Mouse (Mus musculus) left cerebral cortex, postnatal 25 days (tissue): ENCODE measurements around the gene Tubb3. TPM values are rescaled to one million over a fixed set of nuclear protein-coding genes. Genes with fewer than 3 reads are reported as not detected.
A peak's percentile ranks its signal among the peaks of the same experiment; 100 is the strongest.
"Not testable (repeated sequence)": the region's sequence is repeated elsewhere in the genome, so short reads cannot be mapped to it uniquely, and the experiment has no call there.

Experiments used
- DNase-seq, 2 experiments: peaks; one replicate each; pipeline ENCODE4 v3.0.0; 2022; ENCODE audit warnings: low spot score in 2 of 2, mixed read lengths in 1 of 2
- intact Hi-C: fragments of 180-260 bp; cut with DNase I; formaldehyde crosslinking; loops from one replicate; pipeline ENCODE4 v1.15.1; 2025
- total RNA-seq, 2 experiments: library from RNA; stranded (reverse); gene quantifications; 2 replicates each; pipeline ENCODE4 v1.2.3; 2021

Gene Tubb3
- total RNA-seq, 2 experiments from 2014 or later, result 447 to 452 TPM

- intact Hi-C loops, result no loop called here
- DNase-seq, result no peak
These were observed 17.9 kb downstream of the Tubb3 start for GRCm38 (mm10) chr8:123428939-123429721.

- intact Hi-C loops, DNase-seq: not testable (repeated sequence)
These were observed 18.4 kb downstream of the Tubb3 start for GRCm38 (mm10) chr8:123429722-123430013.

- DNase-seq, intact Hi-C loops: not testable (repeated sequence)
These were observed 19.7 kb downstream of the Tubb3 start for GRCm38 (mm10) chr8:123430936-123431335.

- no peak for DNase-seq
- intact Hi-C loops, result no loop called here
These were observed 20.6 kb downstream of the Tubb3 start for GRCm38 (mm10) chr8:123431616-123432365.

GRCm38 (mm10) chr8:123432381-123432780 lies 21.2 kb downstream of the Tubb3 start:
- intact Hi-C loops, result no loop called here
- no peak for DNase-seq

GRCm38 (mm10) chr8:123433241-123433974 lies 22.2 kb downstream of the Tubb3 start:
- intact Hi-C loops, DNase-seq: not testable (repeated sequence)

GRCm38 (mm10) chr8:123441788-123442187 lies 30.6 kb downstream of the Tubb3 start:
- DNase-seq, result no peak
- intact Hi-C loops, result loop anchor here (2.0 kb wide), 1 partner anchor 37 kb away; no protein-coding TSS in a partner anchor

- no peak for DNase-seq
- intact Hi-C loops, result loop anchor here (2.0 kb wide), 1 partner anchor 36 kb away; no protein-coding TSS in a partner anchor
These were observed 31.1 kb downstream of the Tubb3 start for GRCm38 (mm10) chr8:123442351-123442750.

- intact Hi-C loops, result loop anchor here (2.0 kb wide), 1 partner anchor 36 kb away; no protein-coding TSS in a partner anchor
- peak; percentile 94 to 95 for DNase-seq
These were observed 31.8 kb downstream of the Tubb3 start for GRCm38 (mm10) chr8:123442871-123443575.

- intact Hi-C loops, result loop anchor here (2.0 kb wide), 1 partner anchor 35 kb away; no protein-coding TSS in a partner anchor
- no peak for DNase-seq
These were observed 32.3 kb downstream of the Tubb3 start for GRCm38 (mm10) chr8:123443576-123443921.

GRCm38 (mm10) chr8:123444131-123444530 lies 32.9 kb downstream of the Tubb3 start:
- no peak for DNase-seq
- intact Hi-C loops, result no loop called here

GRCm38 (mm10) chr8:123445981-123446380 lies 34.8 kb downstream of the Tubb3 start:
- intact Hi-C loops, result no loop called here
- no peak for DNase-seq

GRCm38 (mm10) chr8:123446799-123447198 lies 35.6 kb downstream of the Tubb3 start:
- no peak for DNase-seq

GRCm38 (mm10) chr8:123450783-123451182 lies 39.6 kb downstream of the Tubb3 start:
- intact Hi-C loops, result no loop called here
- no peak for DNase-seq

More at GRCm38 (mm10) chr8:123446799-123447198, 35.6 kb downstream of the Tubb3 start:
- intact Hi-C loops, result no loop called here

GRCm38 (mm10) chr8:123451747-123452146 lies 40.5 kb downstream of the Tubb3 start:
- DNase-seq, intact Hi-C loops: not testable (repeated sequence)

GRCm38 (mm10) chr8:123452149-123452548 lies 40.9 kb downstream of the Tubb3 start:
- intact Hi-C loops, result no loop called here
- DNase-seq, result no peak

- intact Hi-C loops, result no loop called here
- DNase-seq, result no peak
These were observed 42.1 kb downstream of the Tubb3 start for GRCm38 (mm10) chr8:123453291-123453690.

- DNase-seq, result no peak
- intact Hi-C loops, result no loop called here
These were observed 42.7 kb downstream of the Tubb3 start for GRCm38 (mm10) chr8:123453951-123454350.

- no peak for DNase-seq
- intact Hi-C loops, result no loop called here
These were observed 43.3 kb downstream of the Tubb3 start for GRCm38 (mm10) chr8:123454559-123454958.
